Mouse (Mus musculus) hindbrain, embryonic 16.5 days (tissue): ENCODE results near the gene Gm10644. TPM values are rescaled to one million over a fixed set of nuclear protein-coding genes. Genes with fewer than 3 reads are reported as not detected.
"Not testable (repeated sequence)": the region's sequence is repeated elsewhere in the genome, so short reads cannot be mapped to it uniquely, and the experiment has no call there.

ENCODE experiments used
- ATAC-seq: fragments of 200-750 bp; cut with Nextera tagmentation; 2 replicates; pipeline ENCODE4 v1.8.0; 2017; ENCODE audit warnings: moderate TSS enrichment, moderate library complexity
- H3K27ac ChIP-seq: fragments of 300-500 bp; sonication (generic); 2 replicates; pipeline ENCODE4 v1.5.1; 2014; ENCODE audit warnings: low read depth, mild to moderate bottlenecking, control low read depth, low read length, moderate library complexity
- H3K27me3 ChIP-seq: fragments of 300-500 bp; sonication (generic); replicated peaks from 2 replicates; pipeline ENCODE4 v1.6.1; 2014; ENCODE audit warnings: low read length; ENCODE audit not compliant: control insufficient read depth, insufficient read depth
- H3K36me3 ChIP-seq: fragments of 300-500 bp; sonication (generic); 2 replicates; pipeline ENCODE4 v1.6.1; 2014; ENCODE audit warnings: mild to moderate bottlenecking, low read length, moderate library complexity, mixed read lengths; ENCODE audit not compliant: control insufficient read depth, insufficient read depth
- H3K4me1 ChIP-seq: fragments of 300-500 bp; sonication (generic); 2 replicates; pipeline ENCODE4 v1.6.1; 2014; ENCODE audit warnings: low read depth, low read length; ENCODE audit not compliant: control insufficient read depth, insufficient read depth
- H3K4me2 ChIP-seq: fragments of 300-500 bp; sonication (generic); 2 replicates; pipeline ENCODE4 v1.6.1; 2014; ENCODE audit warnings: mild to moderate bottlenecking, low read length, control low read depth, moderate library complexity
- H3K4me3 ChIP-seq: fragments of 300-500 bp; sonication (generic); 2 replicates; pipeline ENCODE4 v1.5.1; 2014; ENCODE audit warnings: mild to moderate bottlenecking, low read length, control low read depth, moderate library complexity
- H3K9ac ChIP-seq: fragments of 300-500 bp; sonication (generic); 2 replicates; pipeline ENCODE4 v1.6.1; 2014; ENCODE audit warnings: low read depth, mild to moderate bottlenecking, control low read depth, low read length, moderate library complexity
- H3K9me3 ChIP-seq: fragments of 300-500 bp; sonication (generic); 2 replicates; pipeline ENCODE4 v1.6.1; 2014; ENCODE audit warnings: mild to moderate bottlenecking, low read length, moderate library complexity; ENCODE audit not compliant: control insufficient read depth
- WGBS: fragments of 180-500 bp; shearing (Covaris S2); extraction: QIAGEN DNeasy Blood & Tissue Kit; methylation state at CpG from one replicate; pipeline ENCODE4 v1.1.7; 2014; 5-methylcytosine and 5-hydroxymethylcytosine counted together
- polyA plus RNA-seq: library from polyadenylated mRNA; unstranded; fragments of >200 nt; fragmentation: Nextera tagmentation; extraction: Ambion mirVana; gene quantifications from 2 replicates; pipeline ENCODE4 v1.2.1, GENCODE M21; 2015

Gene Gm10644
- polyA plus RNA-seq, 1 experiment from 2014 or later = 0.98 TPM

DNA sequence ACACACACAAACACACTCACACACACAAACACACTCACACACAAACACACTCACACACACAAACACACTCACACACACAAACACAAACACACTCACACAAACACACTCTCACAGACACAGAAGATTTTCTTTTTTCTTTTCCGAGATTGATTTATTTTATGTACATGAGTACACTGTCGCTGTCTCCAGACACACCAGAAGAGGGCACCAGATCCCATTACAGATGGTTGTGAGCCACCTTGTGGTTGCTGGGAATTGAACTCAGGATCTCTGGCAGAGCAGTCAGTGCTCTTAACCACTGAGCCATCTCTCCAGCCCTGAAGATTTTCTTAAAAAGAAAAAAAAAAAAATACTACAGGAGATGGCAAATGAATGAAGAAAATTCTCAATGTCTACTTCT, 28.2 kb upstream of the Gm10644 start:
- H3K4me3 ChIP-seq, H3K27ac ChIP-seq, H3K4me2 ChIP-seq, H3K27me3 ChIP-seq, H3K9ac ChIP-seq, H3K4me1 ChIP-seq, H3K9me3 ChIP-seq, ATAC-seq: not testable (repeated sequence)
- WGBS = 98% methylated on average over 2 of the region's 2 CpGs
- H3K36me3 ChIP-seq = peaks cover 46% of the 10 kb centered on the region

DNA sequence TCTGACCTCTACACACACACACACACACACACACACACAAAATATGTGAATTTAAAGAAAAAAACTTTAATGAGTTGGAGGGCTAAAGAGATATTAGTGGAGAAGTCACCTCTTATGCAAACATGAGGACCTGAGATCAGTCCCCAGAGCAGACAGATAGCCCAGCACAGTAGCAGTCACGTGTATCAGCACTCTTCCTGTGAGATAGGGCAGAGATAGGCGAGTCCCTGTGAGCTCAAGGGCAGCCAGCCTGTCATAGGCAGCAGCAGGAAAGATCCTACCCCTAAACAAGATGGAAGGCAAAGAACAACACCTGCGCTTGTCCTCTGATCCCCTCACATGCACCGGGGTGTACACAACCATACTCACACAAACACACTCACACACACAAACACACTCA, 27.4 kb upstream of the Gm10644 start:
- no peak overlapping the region for H3K27ac ChIP-seq
- peaks cover 8% of the 10 kb centered on the region for H3K4me1 ChIP-seq
- no peak overlapping the region for H3K9ac ChIP-seq
- H3K9me3 ChIP-seq = no peaks in the 10 kb centered on the region
- no peak overlapping the region for H3K4me2 ChIP-seq
- no peak overlapping the region for H3K4me3 ChIP-seq
- WGBS = 88% methylated on average over 4 of the region's 4 CpGs
- H3K27me3 ChIP-seq = no peaks in the 10 kb centered on the region
- peaks cover 42% of the 10 kb centered on the region for H3K36me3 ChIP-seq
- no peak for ATAC-seq

DNA sequence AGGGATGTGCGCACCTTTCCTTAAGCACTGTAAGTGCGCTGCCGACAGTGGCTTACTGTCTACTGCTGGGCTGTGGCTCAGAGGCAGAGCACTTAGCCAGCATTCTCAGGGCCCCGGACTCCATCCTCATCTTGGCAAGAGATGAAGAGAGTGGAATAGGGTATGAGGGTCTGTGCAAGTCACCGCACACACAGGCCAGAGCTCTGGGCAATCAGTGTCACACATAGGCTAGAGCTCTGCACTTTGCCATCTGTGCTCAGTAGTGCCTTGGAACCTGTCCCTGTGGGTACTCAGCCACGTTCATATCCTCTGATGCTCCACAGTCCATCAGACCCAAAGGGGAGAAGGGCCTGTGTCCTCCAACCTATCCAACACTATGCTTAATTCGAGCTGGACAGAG, 26.5 kb upstream of the Gm10644 start:
- WGBS = 93% methylated on average over 7 of the region's 7 CpGs
- no peak for ATAC-seq
- Histone ChIP-seq H3K4me3 (no peak overlapping the region), H3K4me1 (peaks cover 17% of the 10 kb centered on the region), H3K9me3 (no peaks in the 10 kb centered on the region), H3K27me3 (no peaks in the 10 kb centered on the region), H3K27ac (no peak overlapping the region), H3K4me2 (no peak overlapping the region), H3K36me3 (peaks cover 35% of the 10 kb centered on the region), H3K9ac (no peak overlapping the region)

DNA sequence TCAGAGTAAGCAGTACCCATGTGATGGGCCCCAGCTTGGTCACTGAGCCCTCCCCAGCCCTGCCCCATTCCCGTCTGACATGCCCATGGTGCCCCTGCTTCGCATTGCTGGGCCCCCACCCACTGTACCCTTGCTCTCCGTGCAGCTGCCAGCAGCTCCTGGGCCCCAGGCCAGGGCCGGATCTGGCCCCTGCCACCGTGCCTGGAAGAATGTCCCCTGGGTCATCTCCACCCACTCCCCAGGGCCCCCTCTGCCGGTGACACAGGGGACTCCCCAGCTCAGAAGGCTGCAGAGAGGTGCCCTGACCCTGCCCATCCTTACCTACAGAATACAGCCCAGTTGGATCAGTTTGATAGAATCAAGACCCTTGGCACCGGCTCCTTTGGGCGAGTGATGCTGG, 25.8 kb upstream of the Gm10644 start:
- Histone ChIP-seq H3K4me1 (peaks cover 17% of the 10 kb centered on the region), H3K27me3 (no peaks in the 10 kb centered on the region), H3K27ac (no peak overlapping the region), H3K4me2 (no peak overlapping the region), H3K9me3 (no peaks in the 10 kb centered on the region), H3K36me3 (peaks cover 29% of the 10 kb centered on the region), H3K9ac (no peak overlapping the region), H3K4me3 (no peak overlapping the region)
- WGBS = 75% methylated on average over 8 of the region's 8 CpGs
- ATAC-seq = no peak

DNA sequence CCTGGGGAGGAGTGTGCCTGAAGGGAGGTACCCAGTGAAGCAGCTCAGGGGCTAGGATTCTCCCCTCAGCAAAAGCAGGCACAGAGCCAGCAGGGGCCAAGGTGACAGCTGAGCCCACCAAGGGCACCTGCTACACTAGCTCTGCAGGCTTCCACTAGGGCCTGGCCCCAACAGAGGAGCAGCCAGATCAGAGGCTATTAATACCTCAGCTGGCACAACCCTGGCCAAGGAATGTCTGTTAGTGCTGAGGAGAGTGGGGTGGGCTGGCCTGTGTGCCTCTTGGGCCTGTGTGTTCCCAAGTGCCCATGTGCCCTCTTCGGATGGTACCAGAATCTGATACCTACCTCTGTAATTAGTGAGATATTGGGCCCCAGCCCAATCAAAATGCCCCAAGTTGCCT, 25.2 kb upstream of the Gm10644 start:
- ATAC-seq = no peak
- 78% methylated on average over 1 of the region's 1 CpGs for WGBS
- Histone ChIP-seq H3K9me3 (no peaks in the 10 kb centered on the region), H3K27me3 (no peaks in the 10 kb centered on the region), H3K9ac (no peak overlapping the region), H3K4me1 (peaks cover 17% of the 10 kb centered on the region), H3K4me3 (no peak overlapping the region), H3K36me3 (peaks cover 27% of the 10 kb centered on the region), H3K27ac (no peak overlapping the region), H3K4me2 (no peak overlapping the region)

DNA sequence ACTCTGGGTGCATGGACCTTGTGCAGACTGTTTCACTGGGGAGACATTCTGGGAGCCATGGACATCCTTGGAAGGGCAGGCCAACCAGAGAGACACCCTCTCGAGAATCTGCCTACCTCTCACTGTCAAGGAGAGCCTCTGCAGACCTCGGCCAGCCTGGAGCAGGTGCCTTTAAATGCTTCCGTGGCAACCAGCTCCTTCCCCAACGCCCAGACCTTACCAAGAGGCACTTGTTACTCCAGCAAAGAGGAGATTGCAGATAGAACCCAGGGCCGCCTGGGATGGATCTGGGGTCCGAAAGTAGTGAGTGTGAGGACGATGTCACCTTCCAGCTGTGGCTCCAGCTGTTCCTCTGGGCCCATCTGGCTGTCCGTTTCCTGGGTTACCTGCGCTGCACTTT, 23.2 kb upstream of the Gm10644 start:
- ATAC-seq = no peak
- Histone ChIP-seq H3K36me3 (peaks cover 17% of the 10 kb centered on the region), H3K4me2 (no peak overlapping the region), H3K27ac (no peak overlapping the region), H3K9me3 (no peaks in the 10 kb centered on the region), H3K9ac (no peak overlapping the region), H3K27me3 (no peaks in the 10 kb centered on the region), H3K4me3 (no peak overlapping the region), H3K4me1 (peaks cover 28% of the 10 kb centered on the region)
- WGBS = 72% methylated on average over 9 of the region's 9 CpGs

DNA sequence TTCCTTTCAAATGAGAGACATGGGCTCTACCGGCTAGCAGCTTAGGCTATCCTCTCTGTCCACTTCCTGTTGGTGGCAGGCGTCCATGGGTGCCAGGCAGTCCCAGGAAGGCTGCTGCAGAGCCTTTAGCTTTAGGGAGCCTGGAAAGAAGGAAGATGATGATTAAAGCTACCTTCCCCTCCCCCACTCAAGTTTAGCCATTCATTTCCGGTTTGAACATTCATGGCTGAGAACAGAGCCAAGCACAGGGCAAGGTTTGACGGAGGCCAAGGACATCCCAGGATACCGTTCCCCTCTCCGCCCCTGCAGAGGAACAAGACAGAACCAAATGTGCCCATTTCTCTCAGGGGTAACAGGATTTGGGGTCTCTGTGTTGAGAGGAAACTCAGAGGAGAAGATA, 22.6 kb upstream of the Gm10644 start:
- Histone ChIP-seq H3K4me2 (peak overlapping the region; percentile 14; the same call in 1 of the 2 replicates), H3K27ac (no peak overlapping the region), H3K4me1 (peaks cover 28% of the 10 kb centered on the region), H3K9ac (no peak overlapping the region), H3K27me3 (no peaks in the 10 kb centered on the region), H3K4me3 (no peak overlapping the region), H3K9me3 (no peaks in the 10 kb centered on the region), H3K36me3 (peaks cover 15% of the 10 kb centered on the region)
- 60% methylated on average over 6 of the region's 6 CpGs for WGBS
- no peak for ATAC-seq

DNA sequence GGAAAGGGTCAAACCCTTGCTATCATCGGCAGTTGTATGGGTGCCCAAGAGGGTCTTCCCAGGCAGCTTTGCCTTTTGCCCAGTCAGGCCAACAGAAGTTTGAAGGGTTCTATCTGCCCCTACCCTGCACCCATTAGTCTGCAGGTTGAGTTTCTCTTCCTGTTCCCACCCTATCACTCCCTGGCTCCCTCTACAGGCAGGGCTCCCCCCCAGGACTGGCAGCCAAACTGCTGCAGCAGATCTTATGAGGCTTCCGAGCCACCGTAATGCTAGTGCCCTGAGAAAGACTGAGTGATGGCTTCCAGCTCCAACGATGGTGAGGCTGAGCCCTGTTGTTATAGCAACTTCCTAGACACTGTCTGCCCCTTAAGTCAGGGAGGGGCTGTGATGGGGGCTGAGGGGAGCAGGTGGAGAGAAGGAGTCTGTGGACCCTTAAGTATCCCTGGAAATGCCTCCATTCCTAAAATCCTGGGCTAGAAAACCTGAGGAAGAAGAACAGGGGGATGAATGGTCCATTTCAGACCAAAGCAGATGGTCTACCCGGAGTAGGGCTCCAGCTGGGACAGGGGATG, 21.9 kb upstream of the Gm10644 start:
- no peak overlapping the region for H3K4me3 ChIP-seq
- peaks cover 30% of the 10 kb centered on the region for H3K4me1 ChIP-seq
- WGBS = 83% methylated on average over 5 of the region's 5 CpGs
- no peak overlapping the region for H3K9ac ChIP-seq
- H3K36me3 ChIP-seq = peaks cover 11% of the 10 kb centered on the region
- H3K27ac ChIP-seq = no peak overlapping the region
- ATAC-seq = no peak
- H3K9me3 ChIP-seq = no peaks in the 10 kb centered on the region
- H3K27me3 ChIP-seq = no peaks in the 10 kb centered on the region
- no peak overlapping the region for H3K4me2 ChIP-seq

DNA sequence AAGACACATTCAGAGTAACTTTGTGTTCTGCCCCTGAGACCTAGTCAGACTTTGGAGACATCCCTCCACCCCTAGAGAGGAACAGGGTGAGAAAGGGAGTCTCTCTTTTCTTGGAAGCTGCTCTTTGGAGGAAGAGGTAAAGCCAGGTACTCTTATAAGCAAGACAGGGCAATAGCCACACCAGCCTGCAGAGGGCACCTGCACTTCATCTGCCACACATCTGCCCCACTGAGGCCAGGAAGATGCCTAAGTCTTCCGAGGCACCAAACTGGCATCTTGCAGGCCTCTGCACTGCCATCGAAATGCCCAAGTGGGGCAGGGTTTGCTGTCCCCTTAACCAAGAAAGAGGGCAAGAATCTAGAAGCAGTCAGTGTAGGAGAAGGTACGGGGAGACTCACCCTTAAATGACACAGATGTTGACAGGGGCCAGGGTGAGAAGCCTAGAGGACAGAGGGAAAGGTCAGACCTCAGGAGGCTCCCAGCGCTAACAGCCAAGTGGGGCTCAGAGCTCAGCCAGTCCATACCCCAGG, 21.2 kb upstream of the Gm10644 start:
- Histone ChIP-seq H3K4me1 (peaks cover 33% of the 10 kb centered on the region), H3K4me2 (no peak overlapping the region), H3K4me3 (no peak overlapping the region), H3K27ac (no peak overlapping the region), H3K27me3 (no peaks in the 10 kb centered on the region), H3K9me3 (no peaks in the 10 kb centered on the region), H3K9ac (no peak overlapping the region), H3K36me3 (peaks cover 5% of the 10 kb centered on the region)
- WGBS = 83% methylated on average over 4 of the region's 4 CpGs
- ATAC-seq = no peak
